In genomic region chr2:158142981-158143380, GRCm38 (mm10) we compare ENCODE assay signal across 11 mouse cellular contexts. TPM values are rescaled to one million over a fixed set of nuclear protein-coding genes. Genes with fewer than 3 reads are reported as not detected.
DNase-seq lines count a peak whose midpoint lies in the region; ATAC-seq and TF ChIP-seq lines count a peak whose summit lies in the region.
"Had no signal": no experiment of that assay in that cellular context is flagged by ENCODE, and none has a peak within 500 bp of the region (broad histone marks: within the 10 kb centered on the region; RNA-seq: fewer than 3 reads in every experiment).

No protein-coding gene starts in this region.

- DNase-seq in heart, postnatal 36 days, result no peak
- no peak for DNase-seq in lung, postnatal 36 days
- no peak for DNase-seq in right cerebral cortex, adult 2 months (ENCODE audit: low spot score in 2 of 2)
- DNase-seq in forebrain, embryonic 14.5 days (ENCODE audit: low spot score), result no peak
- DNase-seq: kidney, adult 2 months; thymus, postnatal 4 days had no signal

- 0 out of 2 replicates have a peak overlapping the region, but pooled peaks have one; percentile 73 for H3K4me3 ChIP-seq in heart, embryonic 11.5 days (ENCODE audit: low read depth, low read length)
- H3K4me3 ChIP-seq in lung, embryonic 16.5 days (ENCODE audit: low read length), result no peak overlapping the region
- H3K4me3 ChIP-seq in intestine, embryonic 15.5 days (replicated peaks), result no peak overlapping the region
- peak overlapping the region; percentile 3 for H3K4me3 ChIP-seq in small intestine, adult 2 months (ENCODE audit: low read depth, low read length)
- no peak overlapping the region for H3K4me3 ChIP-seq in forebrain, embryonic 14.5 days (ENCODE audit: low read depth, low read length)
- H3K4me3 ChIP-seq: forebrain, embryonic 12.5 days had no signal

- H3K36me3 ChIP-seq in heart, embryonic 11.5 days (ENCODE audit: control insufficient read depth, insufficient read depth, low read length), result peaks cover 12% of the 10 kb centered on the region
- 0 out of 2 replicates have a peak, but pooled peaks cover 5% of the 10 kb centered on the region for H3K36me3 ChIP-seq in lung, embryonic 16.5 days (ENCODE audit: control insufficient read depth, insufficient read depth, low read length)
- peaks cover 11% of the 10 kb centered on the region; the same call in 1 of the 2 replicates for H3K36me3 ChIP-seq in intestine, embryonic 15.5 days
- H3K36me3 ChIP-seq in small intestine, adult 2 months (ENCODE audit: control insufficient read depth, insufficient read depth, low read length), result peaks cover 44% of the 10 kb centered on the region
- no peaks in the 10 kb centered on the region for H3K36me3 ChIP-seq in forebrain, embryonic 14.5 days (ENCODE audit: control insufficient read depth, insufficient read depth, low read length)
- H3K36me3 ChIP-seq: forebrain, embryonic 12.5 days had no signal

- 78% methylated on average over 18 of the region's 18 CpGs for WGBS in heart, embryonic 11.5 days (ENCODE audit: insufficient replicate concordance)
- 83% methylated on average over 18 of the region's 18 CpGs for WGBS in lung, embryonic 16.5 days
- WGBS in intestine, embryonic 15.5 days, result 82% methylated on average over 18 of the region's 18 CpGs
- WGBS in small intestine, adult 2 months, result 84% methylated on average over 18 of the region's 18 CpGs
- WGBS in forebrain, embryonic 14.5 days, result 87% methylated on average over 18 of the region's 18 CpGs

- peaks cover 72% of the 10 kb centered on the region for H3K4me1 ChIP-seq in heart, embryonic 11.5 days (ENCODE audit: control insufficient read depth, insufficient read depth, low read length)
- peaks cover 68% of the 10 kb centered on the region for H3K4me1 ChIP-seq in lung, embryonic 16.5 days (replicated peaks; ENCODE audit: control insufficient read depth, insufficient read depth, low read length)
- peaks cover 48% of the 10 kb centered on the region for H3K4me1 ChIP-seq in intestine, embryonic 15.5 days (replicated peaks)
- H3K4me1 ChIP-seq in small intestine, adult 2 months (ENCODE audit: control insufficient read depth, insufficient read depth, insufficient read length, low read length), result peaks cover 28% of the 10 kb centered on the region
- peaks cover 4% of the 10 kb centered on the region; the same call in 1 of the 2 replicates for H3K4me1 ChIP-seq in forebrain, embryonic 14.5 days (ENCODE audit: control insufficient read depth, insufficient read depth, low read length)

- intact Hi-C loops in heart, postnatal 36 days (cut with DNase I), result no loop called here

- peak overlapping the region; percentile 92 for H3K27ac ChIP-seq in heart, embryonic 11.5 days (ENCODE audit: low read depth, low read length)
- 0 out of 2 replicates have a peak overlapping the region, but pooled peaks have one; percentile 12 for H3K27ac ChIP-seq in lung, embryonic 16.5 days (ENCODE audit: low read length)
- no peak overlapping the region for H3K27ac ChIP-seq in intestine, embryonic 15.5 days
- peak overlapping the region; percentile 20; the same call in 1 of the 2 replicates for H3K27ac ChIP-seq in small intestine, adult 2 months (ENCODE audit: insufficient read depth, low read depth, low read length)
- no peak overlapping the region for H3K27ac ChIP-seq in forebrain, embryonic 14.5 days (ENCODE audit: low read depth, low read length)
- H3K27ac ChIP-seq: forebrain, embryonic 12.5 days had no signal

- peak overlapping the region; percentile 87 for H3K4me2 ChIP-seq in heart, embryonic 11.5 days
- peak overlapping the region; percentile 39 for H3K4me2 ChIP-seq in lung, embryonic 16.5 days (ENCODE audit: low read depth, low read length)
- peak overlapping the region; percentile 73 for H3K4me2 ChIP-seq in intestine, embryonic 15.5 days (replicated peaks)
- no peak overlapping the region for H3K4me2 ChIP-seq in forebrain, embryonic 14.5 days (ENCODE audit: low read length)
- H3K4me2 ChIP-seq: forebrain, embryonic 12.5 days had no signal

- no peaks in the 10 kb centered on the region; the same call in 1 of the 2 replicates for H3K27me3 ChIP-seq in heart, embryonic 11.5 days (ENCODE audit: control insufficient read depth, insufficient read depth, low read length)
- H3K27me3 ChIP-seq in lung, embryonic 16.5 days (ENCODE audit: control insufficient read depth, insufficient read depth, low read depth, low read length), result no peaks in the 10 kb centered on the region
- H3K27me3 ChIP-seq in intestine, embryonic 15.5 days (replicated peaks), result no peaks in the 10 kb centered on the region
- no peaks in the 10 kb centered on the region for H3K27me3 ChIP-seq in small intestine, adult 2 months (ENCODE audit: control insufficient read depth, insufficient read depth, low read length)
- H3K27me3 ChIP-seq in forebrain, embryonic 14.5 days (replicated peaks; ENCODE audit: control insufficient read depth, insufficient read depth, low read length), result no peaks in the 10 kb centered on the region

- ATAC-seq in heart, embryonic 11.5 days (replicated peaks; ENCODE audit: insufficient number of reproducible peaks, low FRiP score, low TSS enrichment), result no peak
- ATAC-seq in lung, embryonic 16.5 days (ENCODE audit: low read depth), result no peak
- no peak for ATAC-seq in intestine, embryonic 15.5 days
- no peak for ATAC-seq in forebrain, embryonic 14.5 days

- TF ChIP-seq POLR2A in small intestine, adult 2 months (IDR thresholded peaks at IDR 0.05; ENCODE audit: low read depth, low read length), result no peak

- H3K9ac ChIP-seq in heart, embryonic 11.5 days (ENCODE audit: low read depth, low read length), result peak overlapping the region; percentile 52
- peak overlapping the region; percentile 54; the same call in 1 of the 2 replicates for H3K9ac ChIP-seq in lung, embryonic 16.5 days (ENCODE audit: low read length)
- 0 out of 2 replicates have a peak overlapping the region, but pooled peaks have one; percentile 5 for H3K9ac ChIP-seq in intestine, embryonic 15.5 days
- no peak overlapping the region for H3K9ac ChIP-seq in forebrain, embryonic 14.5 days (ENCODE audit: low read length)
- H3K9ac ChIP-seq: forebrain, embryonic 12.5 days had no signal

- no peak for TF ChIP-seq CTCF in small intestine, adult 2 months (IDR thresholded peaks at IDR 0.05; ENCODE audit: extremely low read depth, insufficient read length, insufficient replicate concordance, low read depth, low read length)

- H3K9me3 ChIP-seq in heart, embryonic 11.5 days (replicated peaks; ENCODE audit: control insufficient read depth, low read length), result no peaks in the 10 kb centered on the region
- H3K9me3 ChIP-seq in lung, embryonic 16.5 days (ENCODE audit: control insufficient read depth, low read length), result no peaks in the 10 kb centered on the region
- no peaks in the 10 kb centered on the region for H3K9me3 ChIP-seq in intestine, embryonic 15.5 days
- no peaks in the 10 kb centered on the region for H3K9me3 ChIP-seq in forebrain, embryonic 14.5 days (replicated peaks; ENCODE audit: control insufficient read depth, low read length)
- H3K9me3 ChIP-seq: forebrain, embryonic 12.5 days had no signal

RNA-seq across cellular contexts. Expression of gene Tgm2, which starts 3.3 kb away (rescaled TPM):
- polyA plus RNA-seq in heart, embryonic 11.5 days (2014; fragmentation: Nextera tagmentation; extraction: Ambion mirVana), result 129 and 130 TPM in 2 replicates
- 100 to 1,000 TPM; 237 to 310 TPM for total RNA-seq in heart, postnatal 36 days (2021)
- polyA plus RNA-seq in lung, embryonic 16.5 days (2015; fragmentation: Nextera tagmentation; extraction: Ambion mirVana), result 75.8 and 81.6 TPM in 2 replicates
- 83.4 and 90.2 TPM in 2 replicates for polyA plus RNA-seq in intestine, embryonic 15.5 days (2015; fragmentation: Nextera tagmentation; extraction: Ambion mirVana)
- 89.6 and 93.0 TPM in 2 replicates for polyA plus RNA-seq in small intestine, adult 2 months (2012; rRNA removed)
- 5.0 and 7.0 TPM in 2 replicates for polyA plus RNA-seq in forebrain, embryonic 14.5 days (2014; fragmentation: Nextera tagmentation; extraction: Ambion mirVana)

Comparison
In these comparisons a context has a peak if more than half of its experiments do, and no peak if none do; other contexts are left out.
1. H3K27ac ChIP-seq: peak in heart, embryonic 11.5 days (single experiment), lung, embryonic 16.5 days (single experiment) and small intestine, adult 2 months (single experiment); none in intestine, embryonic 15.5 days (single experiment) and forebrain, embryonic 14.5 days (single experiment).
2. H3K4me3 ChIP-seq: peak in heart, embryonic 11.5 days (single experiment) and small intestine, adult 2 months (single experiment); none in lung, embryonic 16.5 days (single experiment), intestine, embryonic 15.5 days (single experiment) and forebrain, embryonic 14.5 days (single experiment).